Mouse (Mus musculus) heart, postnatal 0 days (tissue): ENCODE results near the gene Hnrnph1.

Experiments
- CTCF ChIP-seq: IDR thresholded peaks from 2 replicates; pipeline ENCODE4 v1.5.1; 2016; ENCODE audit warnings: antibody characterized with exemption, control low read depth, low read depth
- EP300 ChIP-seq: IDR thresholded peaks from 2 replicates; pipeline ENCODE4 v1.6.1; 2016; ENCODE audit warnings: antibody characterized with exemption, low read depth

GRCm38 (mm10) chr11:50345486-50345885 is 31.3 kb upstream of the Hnrnph1 start:
- TF ChIP-seq CTCF (no peak), EP300 (no peak)
